Mouse (Mus musculus) cortical plate, adult 2 months (tissue): ENCODE data around the gene Sept3.

ENCODE experiments used
- CTCF ChIP-seq: fragments of 200-500 bp; IDR thresholded peaks from 2 replicates; pipeline ENCODE4 v1.5.1; 2011; ENCODE audit warnings: mild to moderate bottlenecking, control low read depth, low read length; ENCODE audit not compliant: insufficient read depth; ENCODE audit errors: extremely low read depth
- POLR2A ChIP-seq: fragments of 200-500 bp; IDR thresholded peaks from 2 replicates; pipeline ENCODE4 v1.6.1; 2011; ENCODE audit warnings: mild to moderate bottlenecking, low read length, control low read depth; ENCODE audit not compliant: insufficient read depth; ENCODE audit errors: extremely low read depth

DNA sequence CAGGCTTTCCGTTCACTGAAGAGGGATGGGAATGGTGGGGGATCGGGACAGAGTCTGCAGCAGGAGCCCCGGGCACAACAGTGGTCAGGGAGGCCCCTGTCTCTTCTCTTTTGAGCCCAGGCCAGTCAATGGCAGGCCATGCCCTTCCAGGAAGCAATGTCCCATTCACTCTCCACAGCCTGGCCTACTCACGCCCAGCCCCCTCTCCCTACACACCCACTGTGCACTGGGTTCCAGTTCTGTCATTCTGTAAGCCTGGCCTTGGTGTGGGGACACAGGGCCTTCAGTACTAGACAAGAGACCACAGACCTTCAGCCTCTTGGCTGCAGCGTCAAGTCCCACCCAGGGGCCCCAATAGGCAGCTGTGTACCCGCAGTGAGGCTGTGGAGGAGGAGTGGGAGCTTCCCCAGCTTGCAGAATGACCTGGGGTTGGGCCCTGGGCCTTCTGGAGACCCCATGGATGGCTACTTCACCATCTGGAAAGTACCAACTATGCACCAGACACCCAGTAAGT is 44.5 kb upstream of the Sept3 start:
- no peak for TF ChIP-seq CTCF
- no peak for TF ChIP-seq POLR2A
